ENCODE assay signal across 7 mouse cellular contexts in genomic region chr4:53217608-53218290, GRCm38 (mm10). TPM values are rescaled to one million over a fixed set of nuclear protein-coding genes. Genes with fewer than 3 reads are reported as not detected.
A peak's percentile ranks its signal among the peaks of the same experiment; 100 is the strongest.
DNase-seq lines count a peak whose midpoint lies in the region; ATAC-seq and TF ChIP-seq lines count a peak whose summit lies in the region.

No protein-coding gene starts in this region.

- WGBS in embryonic facial prominence, embryonic 14.5 days = under 1% methylated on average over 38 of the region's 38 CpGs
- under 1% methylated on average over 38 of the region's 38 CpGs for WGBS in heart, embryonic 11.5 days (ENCODE audit: insufficient replicate concordance)
- WGBS in kidney, embryonic 14.5 days = 1% methylated on average over 37 of the region's 38 CpGs
- WGBS in midbrain, postnatal 0 days = under 1% methylated on average over 37 of the region's 38 CpGs

- H3K27me3 ChIP-seq in embryonic facial prominence, embryonic 14.5 days (replicated peaks; ENCODE audit: control insufficient read depth, insufficient read depth, low read length) = no peaks in the 10 kb centered on the region
- H3K27me3 ChIP-seq in heart, embryonic 11.5 days (ENCODE audit: control insufficient read depth, insufficient read depth, low read length) = no peaks in the 10 kb centered on the region
- no peaks in the 10 kb centered on the region for H3K27me3 ChIP-seq in kidney, embryonic 14.5 days (ENCODE audit: control insufficient read depth, insufficient read depth, low read length)
- no peaks in the 10 kb centered on the region for H3K27me3 ChIP-seq in midbrain, postnatal 0 days (ENCODE audit: insufficient read depth, low read length)

- H3K27ac ChIP-seq in embryonic facial prominence, embryonic 14.5 days (replicated peaks; ENCODE audit: low read depth, low read length) = peak overlapping the region; percentile 90
- H3K27ac ChIP-seq in heart, embryonic 11.5 days (ENCODE audit: low read depth, low read length) = peak overlapping the region; percentile 42; the same call in 1 of the 2 replicates
- H3K27ac ChIP-seq in kidney, embryonic 14.5 days (ENCODE audit: low read depth, low read length) = peak overlapping the region; percentile 49; the same call in 1 of the 2 replicates
- H3K27ac ChIP-seq in midbrain, postnatal 0 days (ENCODE audit: low read depth, low read length) = peak overlapping the region; percentile 85

- H3K9ac ChIP-seq in embryonic facial prominence, embryonic 14.5 days (ENCODE audit: low read depth, low read length) = peak overlapping the region; percentile 68
- peak overlapping the region; percentile 56 for H3K9ac ChIP-seq in heart, embryonic 11.5 days (ENCODE audit: low read depth, low read length)
- peak overlapping the region; percentile 54 for H3K9ac ChIP-seq in kidney, embryonic 14.5 days (ENCODE audit: low read depth, low read length)
- H3K9ac ChIP-seq in midbrain, postnatal 0 days (replicated peaks; ENCODE audit: low read length, poor library complexity, severe bottlenecking) = peak overlapping the region; percentile 79

- DNase-seq in adrenal gland, postnatal 25 days = peak; percentile 79
- peak; percentile 90 for DNase-seq in embryonic facial prominence, embryonic 14.5 days (ENCODE audit: low spot score)
- DNase-seq in liver = peak; percentile 65
- peak; percentile 87 for DNase-seq in midbrain, postnatal 0 days (ENCODE audit: low spot score)
- DNase-seq in spleen, postnatal 10 days (ENCODE audit: low spot score in 2 of 2) = peak; percentile 23 to 77

- peak overlapping the region; percentile 91 for H3K4me2 ChIP-seq in embryonic facial prominence, embryonic 14.5 days (ENCODE audit: low read depth, low read length)
- peak overlapping the region; percentile 74 for H3K4me2 ChIP-seq in heart, embryonic 11.5 days
- peak overlapping the region; percentile 70 for H3K4me2 ChIP-seq in kidney, embryonic 14.5 days (replicated peaks; ENCODE audit: low read depth, low read length)
- H3K4me2 ChIP-seq in midbrain, postnatal 0 days (ENCODE audit: low read depth, low read length, poor library complexity, severe bottlenecking) = peak overlapping the region; percentile 81

- H3K36me3 ChIP-seq in embryonic facial prominence, embryonic 14.5 days (ENCODE audit: control insufficient read depth, insufficient read depth, low read length) = no peaks in the 10 kb centered on the region
- H3K36me3 ChIP-seq in heart, embryonic 11.5 days (ENCODE audit: control insufficient read depth, insufficient read depth, low read length) = no peaks in the 10 kb centered on the region
- H3K36me3 ChIP-seq in kidney, embryonic 14.5 days (ENCODE audit: control insufficient read depth, insufficient read depth, low read length) = no peaks in the 10 kb centered on the region
- H3K36me3 ChIP-seq in midbrain, postnatal 0 days (ENCODE audit: insufficient read depth, low read length) = no peaks in the 10 kb centered on the region

- H3K4me3 ChIP-seq in embryonic facial prominence, embryonic 14.5 days (ENCODE audit: low read depth, low read length) = peak overlapping the region; percentile 57
- peak overlapping the region; percentile 52 for H3K4me3 ChIP-seq in heart, embryonic 11.5 days (ENCODE audit: low read depth, low read length)
- H3K4me3 ChIP-seq in kidney, embryonic 14.5 days (ENCODE audit: low read length) = peak overlapping the region; percentile 54
- H3K4me3 ChIP-seq in midbrain, postnatal 0 days (ENCODE audit: low read depth, low read length) = peak overlapping the region; percentile 46

- H3K9me3 ChIP-seq in embryonic facial prominence, embryonic 14.5 days (ENCODE audit: control insufficient read depth, low read length) = no peaks in the 10 kb centered on the region
- no peaks in the 10 kb centered on the region for H3K9me3 ChIP-seq in heart, embryonic 11.5 days (replicated peaks; ENCODE audit: control insufficient read depth, low read length)
- H3K9me3 ChIP-seq in kidney, embryonic 14.5 days (ENCODE audit: control insufficient read depth, low read length) = no peaks in the 10 kb centered on the region
- H3K9me3 ChIP-seq in midbrain, postnatal 0 days (ENCODE audit: low read length) = no peaks in the 10 kb centered on the region

- H3K4me1 ChIP-seq in embryonic facial prominence, embryonic 14.5 days (ENCODE audit: control insufficient read depth, insufficient read depth, low read length) = peaks cover 17% of the 10 kb centered on the region
- H3K4me1 ChIP-seq in heart, embryonic 11.5 days (ENCODE audit: control insufficient read depth, insufficient read depth, low read length) = peaks cover 15% of the 10 kb centered on the region
- H3K4me1 ChIP-seq in kidney, embryonic 14.5 days (ENCODE audit: control insufficient read depth, insufficient read depth, low read length) = peaks cover 13% of the 10 kb centered on the region; the same call in 1 of the 2 replicates
- H3K4me1 ChIP-seq in midbrain, postnatal 0 days (ENCODE audit: insufficient read depth, low read length) = peaks cover 10% of the 10 kb centered on the region; the same call in 1 of the 2 replicates

- no peak for TF ChIP-seq CTCF in midbrain, postnatal 0 days (IDR thresholded peaks at IDR 0.05)

- ATAC-seq in embryonic facial prominence, embryonic 14.5 days (ENCODE audit: low read depth) = peak; percentile 93
- peak; percentile 80 for ATAC-seq in heart, embryonic 11.5 days (replicated peaks; ENCODE audit: insufficient number of reproducible peaks, low FRiP score, low TSS enrichment)
- peak; percentile 88 for ATAC-seq in kidney, embryonic 14.5 days (ENCODE audit: low FRiP score, low TSS enrichment)
- peak; percentile 92 for ATAC-seq in midbrain, postnatal 0 days (ENCODE audit: low FRiP score)

RNA-seq across cellular contexts. Expression of gene Abca1, which starts 58.1 kb away (rescaled TPM):
- 165 and 265 TPM in 2 replicates for total RNA-seq in adrenal gland, postnatal 25 days (2021)
- 13.7 and 16.4 TPM in 2 replicates for polyA plus RNA-seq in embryonic facial prominence, embryonic 14.5 days (2014; fragmentation: Nextera tagmentation; extraction: Ambion mirVana)
- polyA plus RNA-seq in heart, embryonic 11.5 days (2014; fragmentation: Nextera tagmentation; extraction: Ambion mirVana) = 2.5 and 2.8 TPM in 2 replicates
- polyA plus RNA-seq in kidney, embryonic 14.5 days (2014; fragmentation: Nextera tagmentation; extraction: Ambion mirVana) = 3.4 and 5.6 TPM in 2 replicates
- 49.2 and 63.5 TPM in 2 replicates for total RNA-seq in midbrain, postnatal 0 days (2014; rRNA removed)
- 8.0 and 8.6 TPM in 2 replicates for polyA plus RNA-seq in midbrain, postnatal 0 days (2015; fragmentation: Nextera tagmentation; extraction: Ambion mirVana)

Comparison
In these comparisons a context has a peak if more than half of its experiments do, and no peak if none do; other contexts are left out.
1. Peak in every context shown above with its lines: DNase-seq, ATAC-seq, H3K4me3 ChIP-seq and H3K27ac ChIP-seq.